Comparison of ENCODE assay signal across 15 mouse cellular contexts in genomic region chr7:118821356-118821755, GRCm38 (mm10). TPM values are rescaled to one million over a fixed set of nuclear protein-coding genes. Genes with fewer than 3 reads are reported as not detected.
DNase-seq lines count a peak whose midpoint lies in the region; TF ChIP-seq lines count a peak whose summit lies in the region.
"Had no signal": no experiment of that assay in that cellular context is flagged by ENCODE, and none has a peak within 500 bp of the region (broad histone marks: within the 10 kb centered on the region; RNA-seq: fewer than 3 reads in every experiment).

No protein-coding gene starts in this region.

- peak; percentile 98 for DNase-seq in heart, adult 11 months
- DNase-seq in heart, embryonic 10.5 days (ENCODE audit: low spot score) = no peak
- peak; percentile 75 for DNase-seq in heart, adult 8-10 months (ENCODE audit: low spot score)
- peak; percentile 18 for DNase-seq in lung, postnatal 14 days
- DNase-seq in thymus, postnatal 10 days (ENCODE audit: low spot score in 2 of 2) = no peak
- no peak for DNase-seq in spleen, postnatal 36 days (ENCODE audit: low spot score in 2 of 2)
- DNase-seq in yolk sac, embryonic 10.5 days (ENCODE audit: low spot score) = no peak
- DNase-seq: adrenal gland, postnatal 10 days; B cell, adult 2 months; cerebellum, adult 11-12 months; thymus, adult 18-20 months had no signal

- no peak overlapping the region for H3K9ac ChIP-seq in ES-Bruce4 (ENCODE audit: low read depth, poor library complexity, severe bottlenecking)
- H3K9ac ChIP-seq: hindbrain, embryonic 14.5 days; limb, embryonic 15.5 days had no signal

- TF ChIP-seq CTCF in ES-Bruce4 (IDR thresholded peaks at IDR 0.05; ENCODE audit: low read depth, low read length) = no peak

- H3K27me3 ChIP-seq in heart, embryonic 10.5 days (ENCODE audit: insufficient read depth, poor library complexity, severe bottlenecking) = no peaks in the 10 kb centered on the region
- no peaks in the 10 kb centered on the region for H3K27me3 ChIP-seq in ES-Bruce4 (ENCODE audit: control insufficient read depth, insufficient read depth, low read length, poor library complexity, severe bottlenecking)
- H3K27me3 ChIP-seq: limb, embryonic 15.5 days had no signal

- WGBS in heart, embryonic 10.5 days = 63% methylated on average over 7 of the region's 7 CpGs

- H3K9me3 ChIP-seq in heart, embryonic 10.5 days = no peaks in the 10 kb centered on the region
- no peaks in the 10 kb centered on the region for H3K9me3 ChIP-seq in ES-Bruce4 (replicated peaks; ENCODE audit: control insufficient read depth, insufficient read depth, low read length, poor library complexity, severe bottlenecking)
- H3K9me3 ChIP-seq: limb, embryonic 15.5 days had no signal

- no peak for TF ChIP-seq EP300 in ES-Bruce4 (IDR thresholded peaks at IDR 0.05; ENCODE audit: insufficient read depth, low read depth, low read length)

- no peak overlapping the region for H3K4me3 ChIP-seq in heart, embryonic 10.5 days
- H3K4me3 ChIP-seq in ES-Bruce4 (ENCODE audit: low read depth, low read length) = no peak overlapping the region
- H3K4me3 ChIP-seq: limb, embryonic 15.5 days had no signal

- H3K27ac ChIP-seq in heart, embryonic 10.5 days = no peak overlapping the region
- H3K27ac ChIP-seq in ES-Bruce4 (ENCODE audit: insufficient read depth, low read length) = peak overlapping the region; percentile 61
- H3K27ac ChIP-seq: hindbrain, embryonic 14.5 days; kidney, postnatal 0 days; limb, embryonic 15.5 days had no signal

- H3K4me1 ChIP-seq in heart, embryonic 10.5 days = no peaks in the 10 kb centered on the region; the same call in 1 of the 2 replicates
- H3K4me1 ChIP-seq in ES-Bruce4 (ENCODE audit: control insufficient read depth, insufficient read depth, low read length) = peaks cover 13% of the 10 kb centered on the region

- TF ChIP-seq POLR2A in ES-Bruce4 (IDR thresholded peaks at IDR 0.05; ENCODE audit: insufficient read depth, low read length) = no peak

- peaks cover 33% of the 10 kb centered on the region for H3K36me3 ChIP-seq in heart, embryonic 10.5 days
- no peaks in the 10 kb centered on the region for H3K36me3 ChIP-seq in ES-Bruce4 (ENCODE audit: control insufficient read depth, insufficient read depth, low read length, poor library complexity, severe bottlenecking)

RNA-seq across cellular contexts. Expression of gene Iqck, which starts 34.2 kb away (rescaled TPM):
- polyA plus RNA-seq in heart, embryonic 10.5 days (2016; fragmentation: Nextera tagmentation; extraction: Ambion mirVana) = 0.90 and 1.6 TPM in 2 replicates
- polyA plus RNA-seq in ES-Bruce4 (2011; ENCODE audit: insufficient read depth, insufficient read length, low read depth, missing spikeins) = 0.73 and 1.4 TPM in 2 replicates
- total RNA-seq in heart, adult 8-10 months (2022) = under 1 TPM; 0.32 to 0.72 (median 0.49) TPM

RNA-seq across cellular contexts. Expression of gene Knop1, which starts 34.7 kb away (rescaled TPM):
- polyA plus RNA-seq in heart, embryonic 10.5 days (2016; fragmentation: Nextera tagmentation; extraction: Ambion mirVana) = 61.8 and 88.1 TPM in 2 replicates
- polyA plus RNA-seq in ES-Bruce4 (2011; ENCODE audit: insufficient read depth, insufficient read length, low read depth, missing spikeins) = 82.5 and 83.1 TPM in 2 replicates
- 10 to 100 TPM; 13.0 to 14.8 (median 14.0) TPM for total RNA-seq in heart, adult 8-10 months (2022)

Comparison
In these comparisons a context has a peak if more than half of its experiments do, and no peak if none do; other contexts are left out.
1. DNase-seq: peak in heart, adult 11 months (single experiment), heart, adult 8-10 months (single experiment) and lung, postnatal 14 days (single experiment); none in heart, embryonic 10.5 days (single experiment), thymus, postnatal 10 days (0 of 2), spleen, postnatal 36 days (0 of 2) and yolk sac, embryonic 10.5 days (single experiment).